Mouse (Mus musculus) brain, embryonic 14.5 days (tissue): ENCODE results near the gene Cux1.

ENCODE experiments used
- CTCF ChIP-seq: fragments of 200-500 bp; IDR thresholded peaks from 2 replicates; pipeline ENCODE4 v1.5.1; 2012; ENCODE audit warnings: inconsistent platforms, mild to moderate bottlenecking, moderate library complexity, borderline replicate concordance; ENCODE audit not compliant: insufficient read depth, insufficient read length; ENCODE audit errors: extremely low read depth
- POLR2A ChIP-seq: fragments of 200-500 bp; IDR thresholded peaks from 2 replicates; pipeline ENCODE4 v1.6.1; 2012; ENCODE audit warnings: mild to moderate bottlenecking, inconsistent platforms, borderline replicate concordance; ENCODE audit not compliant: poor library complexity, insufficient read depth, insufficient read length, severe bottlenecking; ENCODE audit errors: extremely low read depth

GRCm38 (mm10) chr5:136526545-136526909, 40.8 kb downstream of the Cux1 start:
- TF ChIP-seq POLR2A (no peak), CTCF (no peak)
